Mouse (Mus musculus) spleen, adult 2 months (tissue): ENCODE data around the gene Msmb.

ENCODE experiments used
- CTCF ChIP-seq: fragments of 200-500 bp; IDR thresholded peaks from 2 replicates; pipeline ENCODE4 v1.5.1; 2011; ENCODE audit warnings: mild to moderate bottlenecking, inconsistent platforms; ENCODE audit not compliant: insufficient read depth, insufficient read length, insufficient replicate concordance; ENCODE audit errors: extremely low read depth
- POLR2A ChIP-seq: fragments of 200-500 bp; IDR thresholded peaks from 2 replicates; pipeline ENCODE4 v1.6.1; 2011; ENCODE audit warnings: low read depth, low read length, inconsistent platforms

GRCm38 (mm10) chr14:32164173-32165051 lies 22.6 kb downstream of the Msmb start:
- no peak for TF ChIP-seq CTCF
- TF ChIP-seq POLR2A = no peak
